Mouse (Mus musculus): Measurements from ENCODE around the gene Pik3c2g. TPM values are rescaled to one million over a fixed set of nuclear protein-coding genes. Genes with fewer than 3 reads are reported as not detected.

Gene Pik3c2g
- total and polyA plus RNA-seq, 2 experiments from 2014 or later: 0.25 to 1.2 TPM

GRCm38 (mm10) chr6:139596433-139596832 is 9.4 kb downstream of the Pik3c2g start:
- H3K4me3 ChIP-seq (ENCODE audit: low read depth, low read length): no peak overlapping the region
- no peak for ATAC-seq (ENCODE audit: low FRiP score)
- peak; percentile 51 for DNase-seq (ENCODE audit: low spot score)
- TF ChIP-seq CTCF (IDR thresholded peaks at IDR 0.05): peak; percentile 75
- WGBS: 48% methylated on average over 2 of the region's 2 CpGs
- H3K9ac ChIP-seq (replicated peaks; ENCODE audit: low read length, poor library complexity, severe bottlenecking): no peak overlapping the region
- H3K4me2 ChIP-seq (ENCODE audit: low read depth, low read length, poor library complexity, severe bottlenecking): no peak overlapping the region
- H3K9me3 ChIP-seq (ENCODE audit: low read length): no peaks in the 10 kb centered on the region
- H3K4me1 ChIP-seq (ENCODE audit: insufficient read depth, low read length): no peaks in the 10 kb centered on the region
- H3K36me3 ChIP-seq (ENCODE audit: insufficient read depth, low read length): no peaks in the 10 kb centered on the region
- no peak overlapping the region for H3K27ac ChIP-seq (ENCODE audit: low read depth, low read length)
- no peaks in the 10 kb centered on the region for H3K27me3 ChIP-seq (ENCODE audit: insufficient read depth, low read length)

DNA sequence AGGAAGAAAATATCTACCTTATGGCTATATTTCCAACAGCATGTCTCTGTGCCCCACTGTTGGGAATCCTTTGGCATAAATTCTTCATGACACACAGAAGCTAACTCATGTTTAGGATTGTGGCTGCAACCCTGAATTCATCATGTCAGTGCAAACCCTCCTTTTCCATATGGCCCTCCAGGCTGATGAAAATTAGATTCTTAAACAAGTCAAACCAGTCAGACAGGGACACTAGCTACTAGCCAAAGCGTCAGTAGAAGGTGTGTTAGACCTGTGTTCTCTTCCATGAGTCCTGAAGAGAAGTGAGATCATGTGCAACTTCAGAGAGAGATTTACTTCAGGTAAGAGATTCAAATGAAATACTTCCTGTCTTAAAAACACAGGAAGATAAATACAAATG is 12.2 kb downstream of the Pik3c2g start:
- H3K36me3 ChIP-seq (ENCODE audit: insufficient read depth, low read length): no peaks in the 10 kb centered on the region
- H3K27ac ChIP-seq (ENCODE audit: low read depth, low read length): no peak overlapping the region
- no peak overlapping the region for H3K4me3 ChIP-seq (ENCODE audit: low read depth, low read length)
- no peaks in the 10 kb centered on the region for H3K9me3 ChIP-seq (ENCODE audit: low read length)
- ATAC-seq (ENCODE audit: low FRiP score) (no peak), DNase-seq (ENCODE audit: low spot score) (no peak)
- H3K4me1 ChIP-seq (ENCODE audit: insufficient read depth, low read length): no peaks in the 10 kb centered on the region
- H3K9ac ChIP-seq (replicated peaks; ENCODE audit: low read length, poor library complexity, severe bottlenecking): no peak overlapping the region
- 83% methylated on average over 1 of the region's 1 CpGs for WGBS
- H3K4me2 ChIP-seq (ENCODE audit: low read depth, low read length, poor library complexity, severe bottlenecking): no peak overlapping the region
- TF ChIP-seq CTCF (IDR thresholded peaks at IDR 0.05): no peak
- H3K27me3 ChIP-seq (ENCODE audit: insufficient read depth, low read length): no peaks in the 10 kb centered on the region

DNA sequence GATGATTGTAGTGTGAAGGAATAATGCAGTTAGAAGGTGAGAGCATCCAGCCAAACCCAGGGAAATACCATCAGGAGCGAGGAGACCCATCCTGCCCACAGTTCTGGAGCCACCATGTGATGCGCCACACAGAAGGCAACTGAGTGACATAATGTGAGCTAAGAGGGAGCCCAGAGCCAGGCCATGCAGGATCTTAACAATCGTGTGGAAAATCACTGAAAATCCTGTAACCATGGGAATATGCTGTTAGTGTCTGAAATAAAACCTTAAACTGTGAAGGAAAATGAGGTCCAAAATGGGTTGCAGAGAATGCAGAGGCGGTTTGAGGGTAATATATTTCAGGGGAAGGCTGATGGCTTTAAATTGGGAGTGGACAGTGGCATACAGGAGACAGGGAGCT is 31.8 kb downstream of the Pik3c2g start:
- Histone ChIP-seq H3K9ac (replicated peaks; ENCODE audit: low read length, poor library complexity, severe bottlenecking) (no peak overlapping the region), H3K9me3 (ENCODE audit: low read length) (no peaks in the 10 kb centered on the region), H3K4me2 (ENCODE audit: low read depth, low read length, poor library complexity, severe bottlenecking) (no peak overlapping the region), H3K36me3 (ENCODE audit: insufficient read depth, low read length) (no peaks in the 10 kb centered on the region), H3K27me3 (ENCODE audit: insufficient read depth, low read length) (no peaks in the 10 kb centered on the region), H3K27ac (ENCODE audit: low read depth, low read length) (no peak overlapping the region), H3K4me1 (ENCODE audit: insufficient read depth, low read length) (no peaks in the 10 kb centered on the region), H3K4me3 (ENCODE audit: low read depth, low read length) (no peak overlapping the region)
- ATAC-seq (ENCODE audit: low FRiP score) (no peak), DNase-seq (ENCODE audit: low spot score) (no peak)
- WGBS: 80% methylated on average over 4 of the region's 4 CpGs
- no peak for TF ChIP-seq CTCF (IDR thresholded peaks at IDR 0.05)

DNA sequence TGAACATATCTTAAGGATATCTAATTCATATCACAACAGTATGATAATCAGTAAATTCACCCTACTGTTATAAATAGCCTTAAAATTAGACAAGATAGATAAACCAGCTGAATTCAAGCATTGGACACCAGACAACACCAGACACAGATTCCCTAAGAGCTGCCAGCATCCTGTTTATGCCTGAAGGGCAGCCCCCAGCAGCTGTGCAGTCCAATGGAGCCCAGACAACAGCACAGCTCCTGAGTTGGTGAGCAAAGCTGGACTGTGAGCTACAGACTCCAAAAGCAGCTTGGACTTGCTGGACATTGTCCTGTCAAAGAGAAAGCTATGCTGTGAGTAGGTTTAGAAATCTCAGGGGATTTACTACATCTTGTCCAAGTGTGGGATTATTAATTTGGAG is 37.7 kb downstream of the Pik3c2g start:
- H3K4me2 ChIP-seq (ENCODE audit: low read depth, low read length, poor library complexity, severe bottlenecking): no peak overlapping the region
- no peaks in the 10 kb centered on the region for H3K9me3 ChIP-seq (ENCODE audit: low read length)
- H3K9ac ChIP-seq (replicated peaks; ENCODE audit: low read length, poor library complexity, severe bottlenecking): no peak overlapping the region
- no peak overlapping the region for H3K4me3 ChIP-seq (ENCODE audit: low read depth, low read length)
- DNase-seq (ENCODE audit: low spot score) (no peak), ATAC-seq (ENCODE audit: low FRiP score) (no peak)
- H3K36me3 ChIP-seq (ENCODE audit: insufficient read depth, low read length): no peaks in the 10 kb centered on the region
- no peak overlapping the region for H3K27ac ChIP-seq (ENCODE audit: low read depth, low read length)
- no peaks in the 10 kb centered on the region for H3K4me1 ChIP-seq (ENCODE audit: insufficient read depth, low read length)
- no peaks in the 10 kb centered on the region for H3K27me3 ChIP-seq (ENCODE audit: insufficient read depth, low read length)
- no peak for TF ChIP-seq CTCF (IDR thresholded peaks at IDR 0.05)

DNA sequence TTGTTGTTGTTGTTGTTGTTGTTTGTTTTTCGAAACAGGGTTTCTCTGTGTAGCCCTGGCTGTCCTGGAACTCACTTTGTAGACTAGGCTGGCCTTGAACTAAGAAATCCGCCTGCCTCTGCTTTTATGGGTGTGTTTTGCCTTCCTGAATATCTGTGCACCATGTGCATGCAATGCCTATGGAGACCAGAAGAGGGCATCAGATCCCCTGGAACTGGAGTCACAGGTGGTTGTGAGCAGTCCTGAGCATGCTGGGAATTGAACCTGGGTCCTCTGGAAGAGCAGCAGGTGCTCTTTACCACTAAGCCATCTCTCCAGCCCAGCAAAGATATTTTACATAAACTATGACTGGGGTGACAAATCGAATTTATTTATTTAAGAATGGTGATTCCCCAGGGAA is 47.5 kb downstream of the Pik3c2g start:
- Histone ChIP-seq H3K4me2 (ENCODE audit: low read depth, low read length, poor library complexity, severe bottlenecking) (no peak overlapping the region), H3K9me3 (ENCODE audit: low read length) (no peaks in the 10 kb centered on the region), H3K36me3 (ENCODE audit: insufficient read depth, low read length) (no peaks in the 10 kb centered on the region), H3K27me3 (ENCODE audit: insufficient read depth, low read length) (no peaks in the 10 kb centered on the region), H3K27ac (ENCODE audit: low read depth, low read length) (no peak overlapping the region), H3K4me3 (ENCODE audit: low read depth, low read length) (no peak overlapping the region), H3K4me1 (ENCODE audit: insufficient read depth, low read length) (no peaks in the 10 kb centered on the region), H3K9ac (replicated peaks; ENCODE audit: low read length, poor library complexity, severe bottlenecking) (no peak overlapping the region)
- DNase-seq (ENCODE audit: low spot score) (no peak), ATAC-seq (ENCODE audit: low FRiP score) (no peak)
- WGBS: 82% methylated on average over 3 of the region's 3 CpGs
- TF ChIP-seq CTCF (IDR thresholded peaks at IDR 0.05): peak; percentile 38

- ATAC-seq (ENCODE audit: low FRiP score) (no peak), DNase-seq (ENCODE audit: low spot score) (peak; percentile 66)
- peak; percentile 82 for TF ChIP-seq CTCF (IDR thresholded peaks at IDR 0.05)
- H3K9me3 ChIP-seq (ENCODE audit: low read length): peaks cover 4% of the 10 kb centered on the region; the same call in 1 of the 2 replicates
- no peaks in the 10 kb centered on the region for H3K36me3 ChIP-seq (ENCODE audit: insufficient read depth, low read length)
- no peak overlapping the region for H3K27ac ChIP-seq (ENCODE audit: low read depth, low read length)
- no peak overlapping the region for H3K9ac ChIP-seq (replicated peaks; ENCODE audit: low read length, poor library complexity, severe bottlenecking)
- WGBS: 30% methylated on average over 4 of the region's 4 CpGs
- no peak overlapping the region for H3K4me3 ChIP-seq (ENCODE audit: low read depth, low read length)
- H3K27me3 ChIP-seq (ENCODE audit: insufficient read depth, low read length): no peaks in the 10 kb centered on the region
- H3K4me2 ChIP-seq (ENCODE audit: low read depth, low read length, poor library complexity, severe bottlenecking): no peak overlapping the region
- no peaks in the 10 kb centered on the region for H3K4me1 ChIP-seq (ENCODE audit: insufficient read depth, low read length)
These were observed 68.4 kb downstream of the Pik3c2g start for GRCm38 (mm10) chr6:139655399-139655798.

All from midbrain, postnatal 0 days (tissue).